Mouse (Mus musculus): ENCODE results near the gene Rcc2. TPM values are rescaled to one million over a fixed set of nuclear protein-coding genes. Genes with fewer than 3 reads are reported as not detected.

Gene Rcc2
- polyA plus RNA-seq, 2 experiments: 16.5 to 50.3 TPM

- peak; percentile 53; the same call in 1 of the 2 replicates for TF ChIP-seq EP300 (IDR thresholded peaks at IDR 0.05; ENCODE audit: low read depth)
- TF ChIP-seq CTCF (IDR thresholded peaks at IDR 0.05; ENCODE audit: low read depth): no peak
- 6% methylated on average over 29 of the region's 29 CpGs for WGBS (ENCODE audit: insufficient replicate concordance)
- Histone ChIP-seq H3K9me3 (ENCODE audit: control insufficient read depth, low read length) (no peaks in the 10 kb centered on the region), H3K36me3 (replicated peaks; ENCODE audit: control insufficient read depth, insufficient read depth, low read depth) (peaks cover under 1% of the 10 kb centered on the region; the same call in 1 of the 2 replicates), H3K27ac (peak overlapping the region; percentile 84), H3K9ac (replicated peaks) (peak overlapping the region; percentile 75), H3K4me3 (ENCODE audit: insufficient read depth in 1 of 2, low read depth in 2 of 2, low read length in 2 of 2) (peak overlapping the region; percentile 68 to 83), H3K4me1 (replicated peaks; ENCODE audit: control insufficient read depth in 2 of 2, insufficient read depth in 2 of 2, low read length in 1 of 2) (peaks cover 51 to 57% of the 10 kb centered on the region in 2 experiments), H3K27me3 (ENCODE audit: control insufficient read depth, insufficient read depth, low read length) (no peaks in the 10 kb centered on the region), H3K4me2 (ENCODE audit: low read depth) (peak overlapping the region; percentile 97)
- ATAC-seq (ENCODE audit: insufficient read depth): peak; percentile 58
- peak; percentile 78 to 86 (median 81) for DNase-seq (ENCODE audit: low read depth in 3 of 3, low spot score in 3 of 3)
Observed at GRCm38 (mm10) chr4:140699441-140700127, 757 bp upstream of the Rcc2 start.

GRCm38 (mm10) chr4:140701049-140701715 is 841 bp downstream of the Rcc2 start:
- H3K36me3 ChIP-seq (replicated peaks; ENCODE audit: control insufficient read depth, insufficient read depth, low read depth): peaks cover 10% of the 10 kb centered on the region
- DNase-seq (ENCODE audit: low read depth in 3 of 3, low spot score in 3 of 3) (peak; percentile 65 to 71 (median 66)), ATAC-seq (ENCODE audit: insufficient read depth) (peak; percentile 72)
- TF ChIP-seq EP300 (IDR thresholded peaks at IDR 0.05; ENCODE audit: low read depth) (peak; percentile 5; the same call in 1 of the 2 replicates), CTCF (IDR thresholded peaks at IDR 0.05; ENCODE audit: low read depth) (no peak; the same call in 1 of the 2 replicates)
- under 1% methylated on average over 61 of the region's 61 CpGs for WGBS (ENCODE audit: insufficient replicate concordance)
- H3K9ac ChIP-seq (replicated peaks): peak overlapping the region; percentile 94
- H3K27ac ChIP-seq: peak overlapping the region; percentile 84
- no peaks in the 10 kb centered on the region for H3K27me3 ChIP-seq (ENCODE audit: control insufficient read depth, insufficient read depth, low read length)
- H3K4me2 ChIP-seq (ENCODE audit: low read depth): peak overlapping the region; percentile 97
- H3K4me3 ChIP-seq (ENCODE audit: insufficient read depth in 1 of 2, low read depth in 2 of 2, low read length in 2 of 2): peak overlapping the region; percentile 75 to 83
- peaks cover 37 to 41% of the 10 kb centered on the region in 2 experiments for H3K4me1 ChIP-seq (replicated peaks; ENCODE audit: control insufficient read depth in 2 of 2, insufficient read depth in 2 of 2, low read length in 1 of 2)
- H3K9me3 ChIP-seq (ENCODE audit: control insufficient read depth, low read length): no peaks in the 10 kb centered on the region

GRCm38 (mm10) chr4:140701716-140702561 is 1.6 kb downstream of the Rcc2 start:
- Histone ChIP-seq H3K9me3 (ENCODE audit: control insufficient read depth, low read length) (no peaks in the 10 kb centered on the region), H3K4me2 (ENCODE audit: low read depth) (peak overlapping the region; percentile 97), H3K4me3 (ENCODE audit: insufficient read depth in 1 of 2, low read depth in 2 of 2, low read length in 2 of 2) (peak overlapping the region; percentile 75 to 83), H3K36me3 (replicated peaks; ENCODE audit: control insufficient read depth, insufficient read depth, low read depth) (peaks cover 15% of the 10 kb centered on the region), H3K27ac (peak overlapping the region; percentile 84), H3K9ac (replicated peaks) (peak overlapping the region; percentile 94), H3K4me1 (replicated peaks; ENCODE audit: control insufficient read depth in 2 of 2, insufficient read depth in 2 of 2, low read length in 1 of 2) (peaks cover 34 to 35% of the 10 kb centered on the region in 2 experiments), H3K27me3 (ENCODE audit: control insufficient read depth, insufficient read depth, low read length) (no peaks in the 10 kb centered on the region)
- peak; percentile 38 for ATAC-seq (ENCODE audit: insufficient read depth)
- no peak for TF ChIP-seq EP300 (IDR thresholded peaks at IDR 0.05; ENCODE audit: low read depth)
- no peak for TF ChIP-seq CTCF (IDR thresholded peaks at IDR 0.05; ENCODE audit: low read depth)
- WGBS (ENCODE audit: insufficient replicate concordance): under 1% methylated on average over 68 of the region's 107 CpGs
- DNase-seq (ENCODE audit: low read depth in 3 of 3, low spot score in 3 of 3): no peak

GRCm38 (mm10) chr4:140702611-140703327 is 2.4 kb downstream of the Rcc2 start:
- no peaks in the 10 kb centered on the region for H3K9me3 ChIP-seq (ENCODE audit: control insufficient read depth, low read length)
- H3K4me3 ChIP-seq (ENCODE audit: insufficient read depth in 1 of 2, low read depth in 2 of 2, low read length in 2 of 2): peak overlapping the region; percentile 75 to 83
- 1% methylated on average over 61 of the region's 68 CpGs for WGBS (ENCODE audit: insufficient replicate concordance)
- ATAC-seq (ENCODE audit: insufficient read depth) (peak; percentile 78), DNase-seq (ENCODE audit: low read depth in 3 of 3, low spot score in 3 of 3) (peak; percentile 70 to 74 (median 70))
- H3K4me1 ChIP-seq (replicated peaks; ENCODE audit: control insufficient read depth in 2 of 2, insufficient read depth in 2 of 2, low read length in 1 of 2): peaks cover 34 to 37% of the 10 kb centered on the region in 2 experiments
- peak overlapping the region; percentile 94 for H3K9ac ChIP-seq (replicated peaks)
- peaks cover 21% of the 10 kb centered on the region for H3K36me3 ChIP-seq (replicated peaks; ENCODE audit: control insufficient read depth, insufficient read depth, low read depth)
- H3K27ac ChIP-seq: peak overlapping the region; percentile 84
- no peaks in the 10 kb centered on the region for H3K27me3 ChIP-seq (ENCODE audit: control insufficient read depth, insufficient read depth, low read length)
- peak overlapping the region; percentile 97 for H3K4me2 ChIP-seq (ENCODE audit: low read depth)
- TF ChIP-seq EP300 (IDR thresholded peaks at IDR 0.05; ENCODE audit: low read depth): no peak
- TF ChIP-seq CTCF (IDR thresholded peaks at IDR 0.05; ENCODE audit: low read depth): no peak
